Mouse (Mus musculus): ENCODE data around the gene Mlh1.

Mlh1 gene

DNA sequence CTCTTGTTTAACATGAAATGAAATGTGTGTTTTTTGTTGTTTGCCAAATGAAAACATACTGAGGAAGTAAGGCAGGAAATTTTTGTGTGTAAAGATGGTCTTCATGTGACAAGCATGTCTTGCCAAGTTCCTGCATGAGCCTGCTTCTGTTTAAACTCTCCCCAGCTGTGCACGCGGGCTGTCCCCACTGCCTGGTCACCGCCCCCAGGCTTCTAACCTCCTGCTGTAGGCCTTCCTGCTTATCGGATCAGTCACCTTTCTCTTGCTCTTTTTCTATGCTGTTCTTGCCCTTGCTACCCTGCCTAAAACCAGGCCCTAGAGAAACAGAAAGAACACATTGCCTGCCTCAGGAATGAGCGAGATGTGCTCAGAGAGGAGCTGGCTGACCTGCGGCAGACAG is 58.1 kb downstream of the Mlh1 start:
- DNase-seq = peak; percentile 94

DNA sequence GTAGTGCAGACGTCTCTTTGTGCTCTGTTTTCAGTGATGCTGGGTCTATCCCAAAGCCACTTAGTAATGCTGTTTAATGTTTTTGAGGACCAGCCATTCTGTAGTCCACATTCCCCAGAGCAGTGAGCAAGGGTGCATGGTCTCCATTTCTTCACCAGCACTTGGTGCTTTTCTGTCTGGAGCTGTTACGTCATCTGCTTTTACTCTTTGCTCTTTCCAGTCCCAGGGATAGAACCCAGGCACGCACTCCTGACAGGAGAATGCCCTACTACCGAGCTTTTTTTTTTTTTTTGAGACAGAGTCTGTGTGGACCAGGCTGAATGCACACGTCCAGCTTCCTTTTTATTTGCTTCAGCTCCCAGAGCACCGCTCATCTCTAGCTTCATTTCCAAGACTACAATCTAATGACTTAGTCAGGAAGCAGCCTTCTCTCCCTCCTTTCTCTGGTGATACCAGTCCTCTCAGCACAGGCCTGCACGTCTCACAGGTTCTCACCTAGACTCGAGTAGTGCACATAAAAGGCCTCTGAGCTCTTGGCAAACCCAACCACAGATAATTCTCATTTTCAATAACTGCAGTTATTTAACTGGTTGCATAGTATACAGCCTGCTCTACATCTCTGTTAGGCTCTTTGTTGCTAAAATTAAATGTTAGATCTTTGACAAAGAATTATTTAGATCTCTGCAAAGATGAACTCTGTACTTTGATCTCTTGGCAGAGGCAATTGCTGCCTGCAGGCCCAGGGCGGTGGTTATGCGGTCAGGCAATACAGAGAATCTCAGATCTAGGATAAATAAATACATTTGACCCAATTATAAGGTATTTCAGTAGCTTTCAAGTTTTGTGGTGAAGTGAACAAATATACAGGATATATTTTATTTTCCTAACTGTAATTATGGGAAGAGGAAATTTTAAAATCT is 60.2 kb downstream of the Mlh1 start:
- peak; percentile 54 for DNase-seq

DNA sequence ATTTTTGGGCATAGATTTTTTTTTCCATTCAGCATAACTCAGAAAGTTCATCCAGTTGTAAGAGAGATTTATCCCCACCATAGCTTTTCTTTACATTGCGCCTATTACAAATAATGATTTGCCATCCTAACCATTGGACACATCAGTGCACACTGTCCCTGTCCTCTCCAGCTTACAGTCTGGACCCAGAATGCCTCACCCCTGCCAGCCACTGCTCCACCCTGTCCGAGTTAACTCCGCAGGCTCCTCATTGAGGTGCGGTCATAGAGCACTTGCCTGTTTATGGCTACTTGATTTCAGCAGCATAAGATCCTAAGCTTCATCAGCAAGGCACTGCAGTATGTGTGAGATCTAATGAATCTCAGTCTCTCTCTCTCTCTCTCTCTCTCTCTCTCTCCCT is 61.2 kb downstream of the Mlh1 start:
- peak; percentile 60 for DNase-seq

DNA sequence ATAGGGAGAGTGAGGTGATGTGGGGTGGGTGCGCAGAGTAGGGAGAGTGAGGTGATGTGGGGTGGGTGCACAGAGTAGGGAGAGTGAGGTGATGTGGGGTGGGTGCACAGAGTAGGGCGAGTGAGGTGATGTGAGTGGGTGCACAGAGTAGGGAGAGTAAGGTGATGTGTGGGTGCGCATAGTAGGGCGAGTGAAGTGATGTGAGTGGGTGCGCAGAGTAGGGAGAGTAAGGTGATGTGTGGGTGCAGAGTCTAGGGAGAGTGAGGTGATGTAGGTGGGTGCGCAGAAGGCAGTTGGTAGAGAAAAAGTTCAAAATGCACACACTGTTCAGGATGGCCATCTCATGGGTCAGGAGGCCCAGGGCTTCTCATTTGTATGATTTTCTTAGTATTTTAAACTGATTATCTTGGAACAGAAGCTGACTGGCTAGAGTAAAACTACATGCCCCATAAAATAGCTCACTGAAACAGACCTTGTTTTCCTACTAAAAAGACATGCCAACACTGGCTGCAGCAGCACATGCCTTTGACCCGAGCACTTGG is 62.4 kb downstream of the Mlh1 start:
- DNase-seq = peak; percentile 56

DNA sequence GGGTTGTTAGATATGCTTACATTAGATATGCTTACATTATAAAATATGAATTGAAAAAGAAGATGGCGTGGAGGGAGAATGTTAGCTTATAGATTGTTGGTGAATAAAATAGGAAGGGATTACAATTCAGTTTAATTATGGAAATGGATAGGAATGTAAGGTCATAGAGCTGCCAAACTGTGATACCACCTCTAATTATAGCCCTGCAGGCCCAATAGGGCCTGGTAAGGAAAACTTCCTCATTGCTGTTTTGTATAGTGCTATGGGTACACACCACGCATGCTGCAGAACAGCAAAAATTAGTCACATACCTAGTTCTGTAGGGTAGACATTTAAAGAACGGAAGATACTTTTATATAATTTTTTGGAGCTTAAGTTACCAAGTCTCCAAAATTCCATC is 63.4 kb downstream of the Mlh1 start:
- peak; percentile 27 for DNase-seq

DNA sequence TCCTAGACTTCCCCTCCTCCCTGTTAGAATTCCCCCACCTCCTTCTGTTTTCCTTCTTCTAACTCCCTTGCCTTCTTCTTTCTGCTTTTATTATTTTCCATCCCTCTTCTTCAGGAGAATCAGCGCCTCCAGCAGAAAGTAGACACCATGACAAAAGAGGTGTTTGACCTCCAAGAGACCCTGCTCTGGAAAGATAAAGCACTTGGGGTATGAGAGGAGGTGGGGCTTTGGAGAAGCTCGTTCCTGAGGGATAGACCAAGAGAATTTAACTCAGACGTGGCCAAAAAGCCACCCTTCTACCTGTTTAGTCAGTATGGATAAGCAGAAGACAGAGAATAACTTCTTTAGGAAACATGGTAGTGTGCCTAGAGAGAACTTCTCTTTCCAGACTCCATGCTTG is 63.9 kb downstream of the Mlh1 start:
- DNase-seq = peak; percentile 73

DNA sequence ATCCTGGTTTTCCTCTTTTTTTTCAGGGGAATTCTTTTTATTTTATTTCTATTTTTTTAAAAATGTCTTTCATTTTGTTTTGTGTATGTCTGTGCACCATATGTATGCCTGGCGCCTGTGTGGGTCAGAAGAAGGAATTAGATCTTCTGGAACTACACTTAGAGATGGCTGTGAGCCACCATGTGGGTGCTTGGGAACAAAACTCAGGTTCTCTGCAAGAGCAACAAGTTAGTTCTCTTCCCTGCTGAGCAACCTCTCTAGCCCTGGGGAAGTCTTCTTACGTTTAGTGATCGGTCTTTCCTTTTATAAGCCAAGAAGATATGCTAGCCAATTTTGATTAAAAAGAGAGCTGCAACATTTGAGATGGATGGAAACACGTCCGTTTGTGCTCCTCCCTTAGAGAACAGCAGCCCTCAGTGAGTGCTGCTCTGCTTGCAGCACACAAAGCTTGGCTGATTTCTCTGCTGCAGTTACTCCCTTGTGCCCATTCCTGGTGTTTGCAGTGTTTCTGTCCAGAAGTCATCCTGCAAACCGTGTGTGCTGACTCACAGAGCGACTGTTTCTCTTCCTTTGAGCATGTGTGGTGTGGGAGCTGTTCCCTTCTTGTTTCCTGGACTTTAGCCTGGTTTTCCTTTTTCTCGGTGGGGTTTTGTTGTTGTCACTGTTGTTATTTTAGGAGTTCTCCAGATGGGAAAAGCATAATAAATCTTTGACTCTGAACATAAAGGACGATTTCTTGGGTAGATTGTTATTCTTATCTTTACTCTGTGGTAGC is 66.8 kb downstream of the Mlh1 start:
- peak; percentile 94 for DNase-seq

DNA sequence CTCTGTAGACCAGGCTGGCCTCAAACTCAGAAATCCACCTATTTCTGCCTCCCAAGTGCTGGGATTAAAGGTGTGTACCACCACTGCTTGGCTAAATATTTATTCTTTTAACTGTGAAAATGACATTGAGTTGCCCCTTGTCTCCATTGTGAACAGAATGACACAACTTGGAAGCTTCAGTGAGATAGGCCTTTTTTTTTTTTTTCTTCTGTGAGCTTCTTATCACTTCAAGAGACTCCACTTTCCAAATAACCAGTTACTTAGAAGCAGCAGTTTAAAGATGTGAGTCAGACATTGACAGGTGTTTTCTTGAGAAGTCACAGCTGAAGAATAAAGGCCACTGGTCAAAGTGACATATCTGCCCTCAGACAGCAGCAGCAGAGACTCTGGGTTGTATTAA is 71.4 kb downstream of the Mlh1 start:
- DNase-seq = no peak

DNA sequence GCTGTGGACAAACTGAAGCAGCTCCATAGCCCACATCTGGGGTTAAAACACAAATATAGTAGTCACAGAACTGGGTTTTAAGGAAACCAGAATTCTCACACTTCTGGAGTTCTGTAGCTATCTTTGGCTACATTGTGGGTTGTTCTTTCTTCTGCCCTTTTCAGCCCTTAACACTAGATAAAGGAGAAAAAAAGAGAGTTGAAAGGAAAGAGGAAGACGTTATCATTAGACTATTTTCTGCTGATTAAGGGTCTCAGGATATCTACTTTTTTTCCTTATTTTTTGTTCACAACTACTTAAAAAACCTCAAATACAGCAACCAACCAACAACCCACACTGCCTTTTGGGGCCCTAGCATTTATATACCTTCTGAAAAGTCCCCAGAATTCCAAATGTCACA is 73.3 kb downstream of the Mlh1 start:
- peak; percentile 15 for DNase-seq

DNA sequence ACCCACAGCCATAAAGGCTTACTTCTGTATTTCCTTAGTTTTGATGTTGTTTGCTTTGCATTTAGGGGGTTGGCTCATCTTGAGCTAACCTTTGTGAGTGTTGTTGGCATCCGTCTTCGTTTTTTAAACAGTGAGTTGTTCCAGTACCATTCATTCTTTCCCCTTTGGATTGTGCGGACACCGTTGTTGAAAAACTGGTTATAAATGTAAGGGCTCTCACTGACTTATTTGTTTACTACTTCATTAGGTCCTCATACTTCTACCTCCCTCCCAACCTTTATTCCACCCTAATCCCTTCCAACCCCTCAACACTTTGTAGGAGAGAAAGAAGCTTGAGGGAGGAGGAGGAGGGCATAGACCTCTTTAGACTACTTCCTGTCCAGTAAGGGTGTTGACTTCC is 73.9 kb downstream of the Mlh1 start:
- no peak for DNase-seq

DNA sequence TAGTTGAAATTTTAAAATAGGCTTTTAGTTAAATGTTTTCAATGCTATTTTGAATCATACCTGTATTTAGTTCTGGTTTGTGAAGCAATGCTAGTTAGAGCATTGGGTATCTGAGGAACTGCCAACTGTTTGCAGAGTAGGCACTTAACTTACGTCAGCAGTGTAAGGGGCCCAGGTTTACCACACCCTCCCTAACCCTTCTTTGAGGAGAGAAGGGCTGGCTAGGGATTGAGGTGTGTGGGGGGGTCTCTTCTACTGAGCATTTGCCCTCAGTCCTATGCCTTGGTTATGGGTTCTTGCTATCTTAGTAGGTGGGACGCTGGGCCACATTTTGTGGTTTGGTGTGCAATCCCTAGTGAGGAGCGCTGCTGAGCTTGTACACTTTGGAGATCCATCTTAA is 74.5 kb downstream of the Mlh1 start:
- DNase-seq = peak; percentile 78

DNA sequence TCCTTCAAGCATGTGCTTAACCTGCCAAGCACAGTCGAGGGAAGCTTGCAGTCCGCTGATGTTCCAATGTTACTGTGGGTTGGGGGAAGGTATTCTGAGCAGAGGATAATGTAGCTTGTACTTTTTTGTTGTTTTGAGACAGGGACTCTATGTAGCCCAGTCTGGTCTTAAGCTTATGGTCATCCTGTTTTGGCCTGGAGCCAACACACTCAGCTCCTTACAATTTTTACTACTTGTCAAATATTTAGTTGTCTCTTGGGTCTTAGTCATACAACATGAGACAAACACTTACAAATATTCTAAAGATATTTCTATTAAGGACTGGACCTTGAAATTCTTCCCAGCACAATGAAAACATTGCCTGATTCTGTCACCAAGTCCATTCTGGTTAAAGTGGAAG is 78.4 kb downstream of the Mlh1 start:
- DNase-seq = no peak

DNA sequence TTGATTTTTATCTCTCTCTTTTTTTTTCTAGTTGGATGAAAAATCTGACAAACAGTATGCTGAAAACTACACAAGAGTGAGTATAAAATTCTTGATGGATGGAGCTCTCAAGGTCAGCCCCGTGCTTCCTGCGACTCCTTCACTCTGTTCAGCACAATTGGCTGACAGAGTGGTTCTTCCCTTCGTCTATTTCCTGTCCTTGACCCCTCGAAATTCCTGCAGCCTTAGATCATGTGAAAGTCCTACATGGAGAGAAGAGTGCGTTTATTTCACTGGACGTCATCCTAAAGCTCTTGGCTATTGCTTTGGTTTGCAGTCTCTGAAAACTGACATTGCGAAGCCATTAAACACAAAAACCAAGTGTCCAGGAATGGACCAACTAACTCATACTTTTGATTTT is 82.9 kb downstream of the Mlh1 start:
- peak; percentile 90 for DNase-seq

DNA sequence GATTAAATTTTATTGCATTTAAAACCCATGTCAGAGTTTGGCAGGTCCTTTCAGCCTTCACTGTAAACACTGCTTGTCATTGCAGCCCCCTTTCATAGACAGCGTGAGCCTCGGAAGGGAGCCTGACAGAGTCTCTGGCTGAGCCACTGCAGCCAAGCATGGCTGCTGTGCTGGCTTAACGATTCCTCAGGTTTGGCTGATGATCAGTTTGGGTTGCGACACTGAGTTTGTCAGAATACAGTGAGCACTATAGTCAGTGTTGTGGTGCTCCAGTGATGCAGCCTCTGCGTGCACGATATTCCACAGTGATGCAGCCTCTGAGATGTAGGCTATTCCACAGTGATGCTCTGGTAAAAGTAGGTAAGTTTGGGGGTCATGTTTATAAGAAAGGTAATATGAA is 84.7 kb downstream of the Mlh1 start:
- DNase-seq = peak; percentile 83

DNA sequence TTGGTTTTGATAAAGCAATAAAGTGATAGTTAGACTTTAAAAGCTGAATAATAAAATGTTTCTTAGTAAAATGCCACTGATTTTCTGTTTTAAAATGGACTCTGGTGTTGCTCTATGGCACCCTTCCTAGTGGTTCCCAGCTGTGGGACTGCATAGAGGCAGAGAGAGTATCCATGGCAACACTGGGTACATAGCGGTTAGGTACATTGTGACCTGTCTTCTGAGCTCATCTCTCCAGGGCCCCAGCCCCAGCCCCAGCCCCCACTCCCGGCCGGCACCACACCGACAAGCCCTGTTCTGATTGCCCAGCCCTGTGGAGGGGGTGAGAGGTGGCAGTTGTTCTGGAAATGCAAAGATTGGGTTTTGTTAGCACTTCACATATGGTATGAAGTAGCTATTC is 86.7 kb downstream of the Mlh1 start:
- DNase-seq = peak; percentile 61

DNA sequence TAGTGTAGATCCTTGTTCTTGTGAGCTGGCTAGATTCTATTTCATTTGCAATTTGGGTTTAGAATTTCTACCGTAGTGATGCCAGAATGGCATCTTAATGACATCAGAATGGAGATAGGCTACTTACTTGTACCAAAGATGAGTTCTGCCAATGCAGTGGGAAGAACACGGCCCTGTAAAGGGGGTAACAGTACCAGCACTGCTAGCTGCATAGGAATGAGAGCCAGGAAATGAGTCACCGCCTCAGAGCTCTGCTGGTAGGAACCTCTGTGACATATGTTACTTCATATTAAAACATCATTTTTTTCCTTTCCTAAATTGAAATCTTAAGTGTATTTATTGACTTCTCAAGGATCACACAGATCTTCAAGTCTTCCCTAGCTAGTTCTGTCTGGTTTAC is 89.4 kb downstream of the Mlh1 start:
- no peak for DNase-seq

DNA sequence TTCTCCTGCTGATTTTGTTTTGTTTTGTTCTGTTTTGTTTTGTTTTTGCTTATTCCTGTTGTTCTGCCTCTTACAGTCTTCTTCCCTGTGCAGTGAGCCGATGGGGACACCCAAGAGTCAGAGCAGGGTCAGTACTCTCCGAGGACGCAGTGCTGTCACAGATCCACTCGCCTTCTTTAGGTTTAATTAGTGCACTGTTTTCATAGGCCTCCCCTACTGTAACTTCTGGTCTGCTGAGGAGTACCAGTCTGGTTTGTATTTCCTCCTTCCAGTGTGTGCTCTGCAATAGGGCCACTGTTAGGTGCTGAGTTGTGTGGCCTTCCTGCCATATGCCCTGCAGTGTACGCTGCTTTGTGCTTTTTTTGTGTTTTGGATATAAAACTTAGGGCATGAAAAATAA is 92.6 kb downstream of the Mlh1 start:
- DNase-seq = peak; percentile 29

Measured in heart, adult 11 months (tissue).